Mouse (Mus musculus) layer of hippocampus, adult 18-20 months (tissue): ENCODE data around the gene Arid3a. TPM values are rescaled to one million over a fixed set of nuclear protein-coding genes. Genes with fewer than 3 reads are reported as not detected.

Experiments
- DNase-seq, 2 experiments: peaks; one replicate each; pipeline ENCODE4 v3.0.0; 2022; ENCODE audit warnings: low spot score in 2 of 2
- total RNA-seq, 2 experiments: library from RNA; stranded (reverse); gene quantifications; 2 replicates each; pipeline ENCODE4 v1.2.3; 2021

Gene Arid3a
- total RNA-seq, 2 experiments from 2014 or later: 5.5 to 5.8 TPM

- peak; percentile 94 to 96 for DNase-seq
These were observed 18.4 kb upstream of the Arid3a start, which contains the start of gene Med16 for GRCm38 (mm10) chr10:79908167-79909091. Gene Med16, minus strand, starts transcription at chr10:79908923.

GRCm38 (mm10) chr10:79909092-79909922 lies 17.5 kb upstream of the Arid3a start:
- DNase-seq: peak; percentile 45 to 80

GRCm38 (mm10) chr10:79910556-79910955 lies 16.3 kb upstream of the Arid3a start, which contains the start of gene Gm26602:
Gene Gm26602, plus strand, starts transcription at chr10:79910856.
- no peak for DNase-seq

GRCm38 (mm10) chr10:79912412-79912811 lies 14.4 kb upstream of the Arid3a start:
- no peak for DNase-seq

GRCm38 (mm10) chr10:79914131-79914947 lies 12.5 kb upstream of the Arid3a start:
- DNase-seq: no peak

GRCm38 (mm10) chr10:79914948-79915596 lies 11.8 kb upstream of the Arid3a start:
- DNase-seq: no peak

GRCm38 (mm10) chr10:79916081-79916480 lies 10.8 kb upstream of the Arid3a start:
- peak in 1 of 2 experiments; percentile 43 for DNase-seq

- peak; percentile 80 to 86 for DNase-seq
These were observed 9.9 kb upstream of the Arid3a start, which contains the start of gene Kiss1r for GRCm38 (mm10) chr10:79916808-79917531. Gene Kiss1r, plus strand, starts transcription at chr10:79916971.

GRCm38 (mm10) chr10:79917532-79918100 lies 9.2 kb upstream of the Arid3a start:
- no peak for DNase-seq

- DNase-seq: no peak
These were observed 8.4 kb upstream of the Arid3a start for GRCm38 (mm10) chr10:79918231-79919078.

GRCm38 (mm10) chr10:79919251-79919849 lies 7.5 kb upstream of the Arid3a start:
- DNase-seq: no peak

- DNase-seq: no peak
These were observed 6.6 kb upstream of the Arid3a start for GRCm38 (mm10) chr10:79920056-79920890.

- no peak for DNase-seq
These were observed 5.8 kb upstream of the Arid3a start, which contains the start of gene R3hdm4 for GRCm38 (mm10) chr10:79920958-79921535. Gene R3hdm4, minus strand, starts transcription at chr10:79921208.

GRCm38 (mm10) chr10:79921572-79921971 lies 5.3 kb upstream of the Arid3a start:
- DNase-seq: no peak

GRCm38 (mm10) chr10:79924998-79925784 lies 1.7 kb upstream of the Arid3a start:
- peak; percentile 91 to 98 for DNase-seq
